Mouse (Mus musculus): ENCODE data around the gene Gm10720. TPM values are rescaled to one million over a fixed set of nuclear protein-coding genes. Genes with fewer than 3 reads are reported as not detected.
A peak's percentile ranks its signal among the peaks of the same experiment; 100 is the strongest.
"Not testable (repeated sequence)": the region's sequence is repeated elsewhere in the genome, so short reads cannot be mapped to it uniquely, and the experiment has no call there.

The Gm10720 gene
- total RNA-seq, 2 experiments from 2014 or later, result not detected

- DNase-seq (ENCODE audit: extremely low spot score in 1 of 2, low spot score in 2 of 2), result peak; percentile 63 to 80
- intact Hi-C loops (cut with DNase I); H3K27ac ChIP-seq; H3K4me3 ChIP-seq: not testable (repeated sequence)
These were observed 7.0 kb downstream of the Gm10720 start for GRCm38 (mm10) chr9:3022316-3023008.

- intact Hi-C loops (cut with DNase I); H3K4me3 ChIP-seq; H3K27ac ChIP-seq: not testable (repeated sequence)
- DNase-seq (ENCODE audit: extremely low spot score in 1 of 2, low spot score in 2 of 2), result peak in 1 of 2 experiments; percentile 15
These were observed 8.0 kb downstream of the Gm10720 start, which contains the start of gene Gm10718 for GRCm38 (mm10) chr9:3023312-3023984. Gene Gm10718, plus strand, starts transcription at chr9:3023547.

GRCm38 (mm10) chr9:3023985-3024648 is 8.7 kb downstream of the Gm10720 start:
- DNase-seq (ENCODE audit: extremely low spot score in 1 of 2, low spot score in 2 of 2), result peak; percentile 72 to 78
- H3K4me3 ChIP-seq; intact Hi-C loops (cut with DNase I); H3K27ac ChIP-seq: not testable (repeated sequence)

GRCm38 (mm10) chr9:3024912-3025467 is 9.5 kb downstream of the Gm10720 start, which contains the start of gene Gm10717:
Gene Gm10717, plus strand, starts transcription at chr9:3025417.
- peak; percentile 26 to 61 for DNase-seq (ENCODE audit: extremely low spot score in 1 of 2, low spot score in 2 of 2)
- H3K4me3 ChIP-seq; intact Hi-C loops (cut with DNase I); H3K27ac ChIP-seq: not testable (repeated sequence)

GRCm38 (mm10) chr9:3025653-3026052 is 10.2 kb downstream of the Gm10720 start:
- peak; percentile 70 to 76 for DNase-seq (ENCODE audit: extremely low spot score in 1 of 2, low spot score in 2 of 2)
- H3K4me3 ChIP-seq; intact Hi-C loops (cut with DNase I); H3K27ac ChIP-seq: not testable (repeated sequence)

GRCm38 (mm10) chr9:3026136-3026535 is 10.7 kb downstream of the Gm10720 start:
- DNase-seq (ENCODE audit: extremely low spot score in 1 of 2, low spot score in 2 of 2); H3K27ac ChIP-seq; intact Hi-C loops (cut with DNase I); H3K4me3 ChIP-seq: not testable (repeated sequence)

GRCm38 (mm10) chr9:3026741-3027140 is 11.3 kb downstream of the Gm10720 start:
- intact Hi-C loops (cut with DNase I); DNase-seq (ENCODE audit: extremely low spot score in 1 of 2, low spot score in 2 of 2); H3K27ac ChIP-seq; H3K4me3 ChIP-seq: not testable (repeated sequence)

GRCm38 (mm10) chr9:3027200-3027599 is 11.7 kb downstream of the Gm10720 start:
- H3K27ac ChIP-seq; H3K4me3 ChIP-seq; intact Hi-C loops (cut with DNase I); DNase-seq (ENCODE audit: extremely low spot score in 1 of 2, low spot score in 2 of 2): not testable (repeated sequence)

- DNase-seq (ENCODE audit: extremely low spot score in 1 of 2, low spot score in 2 of 2), result peak in 1 of 2 experiments; percentile 33
These were observed 14.0 kb downstream of the Gm10720 start for GRCm38 (mm10) chr9:3029276-3030000.

GRCm38 (mm10) chr9:3030677-3031318 is 15.3 kb downstream of the Gm10720 start:
- H3K4me3 ChIP-seq; DNase-seq (ENCODE audit: extremely low spot score in 1 of 2, low spot score in 2 of 2); H3K27ac ChIP-seq; intact Hi-C loops (cut with DNase I): not testable (repeated sequence)

More at GRCm38 (mm10) chr9:3029276-3030000, 14.0 kb downstream of the Gm10720 start:
- H3K27ac ChIP-seq; H3K4me3 ChIP-seq; intact Hi-C loops (cut with DNase I): not testable (repeated sequence)

GRCm38 (mm10) chr9:3034299-3034698 is 18.8 kb downstream of the Gm10720 start, which contains the start of gene Gm17535:
Gene Gm17535, plus strand, starts transcription at chr9:3034599.
- H3K27ac ChIP-seq; DNase-seq (ENCODE audit: extremely low spot score in 1 of 2, low spot score in 2 of 2); intact Hi-C loops (cut with DNase I); H3K4me3 ChIP-seq: not testable (repeated sequence)

- H3K27ac ChIP-seq; H3K4me3 ChIP-seq; intact Hi-C loops (cut with DNase I); DNase-seq (ENCODE audit: extremely low spot score in 1 of 2, low spot score in 2 of 2): not testable (repeated sequence)
These were observed 21.1 kb downstream of the Gm10720 start, which contains the start of gene Gm10715 for GRCm38 (mm10) chr9:3036577-3036976. Gene Gm10715, plus strand, starts transcription at chr9:3036877.

GRCm38 (mm10) chr9:3038161-3038560 is 22.7 kb downstream of the Gm10720 start:
- H3K27ac ChIP-seq; H3K4me3 ChIP-seq; DNase-seq (ENCODE audit: extremely low spot score in 1 of 2, low spot score in 2 of 2); intact Hi-C loops (cut with DNase I): not testable (repeated sequence)
